Mouse (Mus musculus) lung, postnatal 0 days (tissue): ENCODE data around the gene Cnnm1. TPM values are rescaled to one million over a fixed set of nuclear protein-coding genes. Genes with fewer than 3 reads are reported as not detected.

Experiments used
- ATAC-seq: fragments of 200-750 bp; cut with Nextera tagmentation; 2 replicates; pipeline ENCODE4 v1.8.0; 2017; ENCODE audit warnings: moderate library complexity
- DNase-seq: peaks from one replicate; pipeline ENCODE4 v3.0.0-alpha.2; 2016; ENCODE audit warnings: low spot score
- H3K27ac ChIP-seq: fragments of 300-500 bp; sonication (generic); 2 replicates; pipeline ENCODE4 v1.5.1; 2014; ENCODE audit warnings: antibody characterized with exemption, mild to moderate bottlenecking, low read length, mixed read lengths
- H3K27me3 ChIP-seq: fragments of 300-500 bp; sonication (generic); replicated peaks from 2 replicates; pipeline ENCODE4 v1.6.1; 2014; ENCODE audit warnings: low read length, mixed read lengths; ENCODE audit not compliant: insufficient read depth
- H3K36me3 ChIP-seq: fragments of 300-500 bp; sonication (generic); 2 replicates; pipeline ENCODE4 v1.6.1; 2014; ENCODE audit warnings: low read length, mixed read lengths; ENCODE audit not compliant: insufficient read depth
- H3K4me1 ChIP-seq: fragments of 300-500 bp; sonication (generic); 2 replicates; pipeline ENCODE4 v1.6.1; 2014; ENCODE audit warnings: antibody characterized with exemption, low read depth, low read length, mixed read lengths; ENCODE audit not compliant: insufficient read depth
- H3K4me2 ChIP-seq: fragments of 300-500 bp; sonication (generic); replicated peaks from 2 replicates; pipeline ENCODE4 v1.6.1; 2014; ENCODE audit warnings: low read depth, mild to moderate bottlenecking, low read length, moderate library complexity, mixed read lengths
- H3K4me3 ChIP-seq: fragments of 300-500 bp; sonication (generic); 2 replicates; pipeline ENCODE4 v1.5.1; 2014; ENCODE audit warnings: low read depth, low read length
- H3K9ac ChIP-seq: fragments of 300-500 bp; sonication (generic); replicated peaks from 2 replicates; pipeline ENCODE4 v1.6.1; 2014; ENCODE audit warnings: low read depth, mild to moderate bottlenecking
- H3K9me3 ChIP-seq: fragments of 300-500 bp; sonication (generic); 2 replicates; pipeline ENCODE4 v1.6.1; 2016; ENCODE audit warnings: low read length, mixed read lengths
- CTCF ChIP-seq: IDR thresholded peaks from 2 replicates; pipeline ENCODE4 v1.5.1; 2016; ENCODE audit warnings: antibody characterized with exemption, mild to moderate bottlenecking
- EP300 ChIP-seq: IDR thresholded peaks from 2 replicates; pipeline ENCODE4 v1.6.1; 2016; ENCODE audit warnings: antibody characterized with exemption, mild to moderate bottlenecking, control low read depth
- WGBS: fragments of 180-500 bp; shearing (Covaris S2); extraction: QIAGEN DNeasy Blood & Tissue Kit; methylation state at CpG from one replicate; pipeline ENCODE4 v1.1.7; 2014; 5-methylcytosine and 5-hydroxymethylcytosine counted together
- polyA plus RNA-seq: library from polyadenylated mRNA; unstranded; fragments of >200 nt; fragmentation: Nextera tagmentation; extraction: Ambion mirVana; gene quantifications from 2 replicates; pipeline ENCODE4 v1.2.1, GENCODE M21; 2015

Cnnm1 gene
- polyA plus RNA-seq, 1 experiment from 2014 or later, result 0.25 TPM

GRCm38 (mm10) chr19:43463546-43464293, 23.5 kb downstream of the Cnnm1 start:
- Histone ChIP-seq H3K4me2 (no peak overlapping the region), H3K9ac (no peak overlapping the region), H3K27ac (no peak overlapping the region), H3K4me1 (no peaks in the 10 kb centered on the region), H3K36me3 (no peaks in the 10 kb centered on the region), H3K27me3 (no peaks in the 10 kb centered on the region), H3K4me3 (no peak overlapping the region), H3K9me3 (no peaks in the 10 kb centered on the region)
- TF ChIP-seq EP300 (no peak), CTCF (no peak)
- WGBS, result 78% methylated on average over 7 of the region's 7 CpGs
- DNase-seq (no peak), ATAC-seq (no peak; the same call in 1 of the 2 replicates)

GRCm38 (mm10) chr19:43464294-43464687, 24.1 kb downstream of the Cnnm1 start:
- Histone ChIP-seq H3K27ac (no peak overlapping the region), H3K4me1 (no peaks in the 10 kb centered on the region), H3K9me3 (no peaks in the 10 kb centered on the region), H3K27me3 (no peaks in the 10 kb centered on the region), H3K36me3 (no peaks in the 10 kb centered on the region), H3K4me2 (no peak overlapping the region), H3K9ac (no peak overlapping the region), H3K4me3 (no peak overlapping the region)
- DNase-seq (no peak), ATAC-seq (no peak)
- no peak for TF ChIP-seq CTCF
- no peak for TF ChIP-seq EP300
- 63% methylated on average over 3 of the region's 3 CpGs for WGBS

- ATAC-seq (no peak), DNase-seq (no peak)
- WGBS, result 86% methylated on average over 11 of the region's 11 CpGs
- Histone ChIP-seq H3K4me1 (no peaks in the 10 kb centered on the region), H3K9ac (no peak overlapping the region), H3K4me2 (no peak overlapping the region), H3K9me3 (no peaks in the 10 kb centered on the region), H3K27me3 (no peaks in the 10 kb centered on the region), H3K4me3 (no peak overlapping the region), H3K36me3 (no peaks in the 10 kb centered on the region), H3K27ac (no peak overlapping the region)
- TF ChIP-seq CTCF, result no peak
- no peak for TF ChIP-seq EP300
Observed at GRCm38 (mm10) chr19:43465076-43465475, 24.8 kb downstream of the Cnnm1 start.

- Histone ChIP-seq H3K27me3 (no peaks in the 10 kb centered on the region), H3K9ac (no peak overlapping the region), H3K9me3 (no peaks in the 10 kb centered on the region), H3K27ac (no peak overlapping the region), H3K4me2 (no peak overlapping the region), H3K4me1 (no peaks in the 10 kb centered on the region), H3K4me3 (no peak overlapping the region), H3K36me3 (no peaks in the 10 kb centered on the region)
- WGBS, result 86% methylated on average over 14 of the region's 14 CpGs
- no peak for DNase-seq
- ATAC-seq, result no peak
- TF ChIP-seq EP300 (no peak), CTCF (no peak)
Observed at GRCm38 (mm10) chr19:43465601-43466255, 25.5 kb downstream of the Cnnm1 start.

- Histone ChIP-seq H3K4me3 (no peak overlapping the region), H3K4me2 (no peak overlapping the region), H3K4me1 (no peaks in the 10 kb centered on the region), H3K9ac (no peak overlapping the region), H3K27ac (no peak overlapping the region), H3K27me3 (no peaks in the 10 kb centered on the region), H3K9me3 (no peaks in the 10 kb centered on the region), H3K36me3 (no peaks in the 10 kb centered on the region)
- DNase-seq, result no peak
- TF ChIP-seq EP300, result no peak
- TF ChIP-seq CTCF, result no peak
- ATAC-seq, result no peak
- WGBS, result 70% methylated on average over 12 of the region's 12 CpGs
Observed at GRCm38 (mm10) chr19:43467927-43468685, 27.9 kb downstream of the Cnnm1 start.

- H3K27ac ChIP-seq, result no peak overlapping the region
- no peak overlapping the region for H3K4me2 ChIP-seq
- no peak for DNase-seq
- no peak overlapping the region for H3K4me3 ChIP-seq
- H3K9me3 ChIP-seq, result no peaks in the 10 kb centered on the region
- no peaks in the 10 kb centered on the region for H3K36me3 ChIP-seq
- no peak for ATAC-seq
- TF ChIP-seq CTCF (no peak), EP300 (no peak)
- WGBS, result 63% methylated on average over 7 of the region's 7 CpGs
- no peaks in the 10 kb centered on the region for H3K27me3 ChIP-seq
- no peaks in the 10 kb centered on the region for H3K4me1 ChIP-seq
- no peak overlapping the region for H3K9ac ChIP-seq
Observed at GRCm38 (mm10) chr19:43469333-43469732, 29.1 kb downstream of the Cnnm1 start.
